Mouse (Mus musculus) heart, embryonic 12.5 days (tissue): ENCODE data around the gene Pbxip1. TPM values are rescaled to one million over a fixed set of nuclear protein-coding genes. Genes with fewer than 3 reads are reported as not detected.

ENCODE experiments used
- ATAC-seq: fragments of 200-750 bp; cut with Nextera tagmentation; 2 replicates; pipeline ENCODE4 v1.8.0; 2017; ENCODE audit warnings: moderate TSS enrichment, moderate library complexity; ENCODE audit not compliant: insufficient number of reproducible peaks, low FRiP score
- H3K27ac ChIP-seq: fragments of 300-500 bp; sonication (generic); 2 replicates; pipeline ENCODE4 v1.5.1; 2016; ENCODE audit warnings: mild to moderate bottlenecking, moderate library complexity; ENCODE audit not compliant: poor library complexity, severe bottlenecking
- H3K27me3 ChIP-seq: fragments of 300-500 bp; sonication (generic); replicated peaks from 2 replicates; pipeline ENCODE4 v1.6.1; 2016; ENCODE audit warnings: mild to moderate bottlenecking, moderate library complexity
- H3K36me3 ChIP-seq: fragments of 300-500 bp; sonication (generic); 2 replicates; pipeline ENCODE4 v1.6.1; 2016; ENCODE audit warnings: mild to moderate bottlenecking, moderate library complexity
- H3K4me1 ChIP-seq: fragments of 300-500 bp; sonication (generic); replicated peaks from 2 replicates; pipeline ENCODE4 v1.6.1; 2016; ENCODE audit warnings: mild to moderate bottlenecking
- H3K4me2 ChIP-seq: fragments of 300-500 bp; sonication (generic); 2 replicates; pipeline ENCODE4 v1.6.1; 2016; ENCODE audit warnings: mild to moderate bottlenecking, moderate library complexity
- H3K4me3 ChIP-seq: fragments of 300-500 bp; sonication (generic); 2 replicates; pipeline ENCODE4 v1.5.1; 2016; ENCODE audit warnings: mild to moderate bottlenecking
- H3K9ac ChIP-seq: fragments of 300-500 bp; sonication (generic); 2 replicates; pipeline ENCODE4 v1.6.1; 2016; ENCODE audit warnings: mild to moderate bottlenecking, moderate library complexity
- H3K9me3 ChIP-seq: fragments of 300-500 bp; sonication (generic); replicated peaks from 2 replicates; pipeline ENCODE4 v1.6.1; 2016; ENCODE audit warnings: mild to moderate bottlenecking, moderate library complexity
- WGBS: fragments of 180-500 bp; shearing (Covaris S2); methylation state at CpG from one replicate; pipeline ENCODE4 v1.1.7; 2016; 5-methylcytosine and 5-hydroxymethylcytosine counted together
- polyA plus RNA-seq: library from polyadenylated mRNA; unstranded; fragments of >200 nt; fragmentation: Nextera tagmentation; extraction: Ambion mirVana; gene quantifications from 2 replicates; pipeline ENCODE4 v1.2.1, GENCODE M21; 2016

Gene Pbxip1
- polyA plus RNA-seq, 1 experiment from 2014 or later: 67.5 TPM

DNA sequence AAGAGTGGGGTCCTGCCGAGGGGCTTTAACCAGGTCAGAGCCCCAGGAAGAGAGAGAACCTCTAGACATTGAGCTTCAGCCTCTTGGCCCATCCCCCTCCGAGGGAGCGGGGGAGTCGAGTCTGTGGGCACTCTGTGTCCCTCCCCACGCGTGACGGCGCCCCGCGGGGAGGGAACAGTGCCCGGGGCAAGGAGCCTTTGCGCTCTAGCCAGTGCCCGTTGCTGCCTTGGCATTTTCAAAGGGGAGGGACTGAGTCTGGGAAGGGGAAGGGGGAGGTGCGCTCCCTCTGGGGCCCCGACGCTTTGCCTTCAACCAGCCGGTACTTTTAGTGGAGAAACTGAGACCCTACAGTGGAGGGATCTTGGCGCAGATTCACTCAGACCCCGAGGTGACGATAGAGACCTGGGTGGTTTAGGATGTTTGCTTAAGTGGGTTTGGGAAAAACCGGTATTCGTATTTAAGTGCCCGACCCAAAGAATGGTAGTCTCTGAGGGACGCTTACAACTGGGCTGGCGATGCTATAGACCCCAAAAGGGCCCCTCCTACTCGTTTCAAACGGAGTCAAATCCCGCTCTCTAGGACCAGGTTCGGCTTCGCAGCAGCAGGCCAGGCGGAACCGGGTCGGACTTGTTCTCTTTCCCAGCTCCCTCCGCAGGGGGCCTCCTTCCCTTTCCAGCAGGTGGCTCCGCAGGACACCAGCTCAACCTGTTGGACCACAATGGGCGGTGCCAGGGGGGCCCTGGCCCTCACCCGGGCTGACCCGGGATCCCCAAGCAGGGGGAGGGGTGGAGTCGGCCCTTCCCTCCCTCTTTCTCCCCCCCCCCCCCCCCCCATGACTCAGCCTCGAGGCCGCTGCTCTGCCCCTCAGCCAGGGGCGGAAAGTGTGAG is 42.3 kb upstream of the Pbxip1 start, which contains the start of gene Zbtb7b:
Gene Zbtb7b, minus strand, starts transcription at position 771 of the 888 bp plus-strand sequence.
- WGBS: under 1% methylated on average over 39 of the region's 42 CpGs
- peak within 1 kb of the TSS; percentile 78 for H3K4me3 ChIP-seq
- peak within 1 kb of the TSS; percentile 79 for H3K9ac ChIP-seq
- no peaks in the 10 kb centered on the region for H3K27me3 ChIP-seq
- peak within 1 kb of the TSS; percentile 100 for H3K4me2 ChIP-seq
- peaks cover 46% of the 10 kb centered on the region for H3K4me1 ChIP-seq
- H3K9me3 ChIP-seq: no peaks in the 10 kb centered on the region
- H3K36me3 ChIP-seq: no peaks in the 10 kb centered on the region
- H3K27ac ChIP-seq: peak within 1 kb of the TSS; percentile 93
- peak; percentile 60 for ATAC-seq

DNA sequence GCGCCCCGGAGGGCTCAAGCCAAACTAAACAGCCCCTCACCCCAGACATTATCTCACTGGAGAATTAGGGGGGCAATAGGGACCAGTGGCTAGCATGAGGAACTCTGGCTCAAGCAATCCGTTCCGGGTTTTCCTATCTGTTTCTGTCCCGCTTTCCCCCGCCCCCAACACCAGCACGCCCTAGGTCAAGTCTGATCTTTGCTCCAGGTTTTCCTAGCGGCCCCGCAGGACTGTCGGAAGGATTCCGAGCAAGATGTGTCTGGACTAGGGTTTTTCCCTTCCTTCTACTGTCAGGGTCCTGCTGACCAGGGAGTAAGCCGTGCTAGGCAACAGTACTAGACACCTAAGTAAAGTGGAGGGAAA is 41.6 kb upstream of the Pbxip1 start:
- Histone ChIP-seq H3K4me1 (peaks cover 40% of the 10 kb centered on the region), H3K36me3 (peaks cover 3% of the 10 kb centered on the region; the same call in 1 of the 2 replicates), H3K27me3 (no peaks in the 10 kb centered on the region), H3K27ac (peak overlapping the region; percentile 93), H3K9me3 (no peaks in the 10 kb centered on the region), H3K4me2 (peak overlapping the region; percentile 100), H3K9ac (peak overlapping the region; percentile 79), H3K4me3 (peak overlapping the region; percentile 78)
- under 1% methylated on average over 12 of the region's 12 CpGs for WGBS
- ATAC-seq: peak; percentile 15

DNA sequence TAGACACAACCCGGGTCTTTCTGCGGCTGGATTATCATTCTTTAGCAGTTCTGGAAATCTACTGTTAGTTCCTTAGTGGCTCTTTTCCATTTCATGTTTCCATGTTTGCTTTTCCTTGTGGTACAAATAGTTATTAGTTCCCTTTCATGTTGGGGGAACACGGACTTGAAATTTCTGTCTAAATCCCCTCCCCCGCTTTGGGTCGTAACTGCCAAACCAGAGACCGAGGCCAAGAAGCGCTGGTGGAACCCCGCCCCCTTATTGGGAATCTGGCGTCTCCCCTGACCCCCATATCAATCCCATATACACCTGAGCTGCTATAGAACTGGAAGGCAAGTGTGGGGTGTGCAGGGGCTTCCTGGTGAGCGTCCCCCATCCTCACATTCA is 41.1 kb upstream of the Pbxip1 start:
- Histone ChIP-seq H3K4me3 (peak overlapping the region; percentile 78), H3K4me2 (peak overlapping the region; percentile 100), H3K27me3 (no peaks in the 10 kb centered on the region), H3K36me3 (peaks cover 3% of the 10 kb centered on the region; the same call in 1 of the 2 replicates), H3K27ac (peak overlapping the region; percentile 93), H3K9me3 (no peaks in the 10 kb centered on the region), H3K9ac (peak overlapping the region; percentile 79), H3K4me1 (peaks cover 35% of the 10 kb centered on the region)
- ATAC-seq: no peak
- 3% methylated on average over 10 of the region's 10 CpGs for WGBS

DNA sequence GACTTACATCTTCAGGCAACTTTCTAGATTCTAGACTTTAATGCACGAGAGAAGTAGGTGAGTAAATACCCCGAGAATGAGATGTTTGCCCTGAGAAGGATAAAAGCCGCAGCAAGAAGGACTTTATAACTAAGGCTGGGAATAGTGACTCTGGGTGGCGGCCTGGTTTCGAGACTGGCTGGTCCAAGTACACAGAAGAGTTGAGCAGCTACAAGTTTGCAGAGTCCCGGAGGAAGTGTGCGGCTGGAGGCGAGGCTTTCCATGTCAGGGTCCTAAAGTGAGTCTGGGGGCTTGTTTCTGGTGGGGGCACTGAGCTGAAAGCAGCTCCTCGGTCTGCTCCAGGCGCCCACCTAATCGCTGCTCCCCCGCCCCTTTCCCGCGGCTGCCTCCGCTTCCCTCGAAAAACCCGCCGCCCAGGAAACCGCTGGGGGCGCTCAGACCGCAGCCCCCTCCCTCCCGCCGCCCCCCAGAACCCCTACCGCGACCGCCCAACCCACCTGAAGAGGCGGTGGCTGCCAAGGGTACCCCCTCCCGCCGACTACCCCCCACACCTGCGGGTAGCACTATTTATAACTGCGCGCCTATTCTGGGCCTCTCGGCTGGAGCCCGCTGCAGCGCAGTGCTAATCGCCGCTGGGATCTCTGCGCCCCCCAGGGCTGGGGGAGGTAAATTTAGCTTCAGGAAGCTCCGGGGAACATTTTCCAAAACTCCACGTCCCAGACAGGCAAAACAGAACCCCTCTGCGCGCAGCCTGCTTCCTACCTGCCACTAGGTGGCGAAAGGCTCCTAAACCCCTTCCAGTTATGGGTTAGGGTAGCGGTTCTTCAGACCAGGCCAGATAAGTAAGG is 40.5 kb upstream of the Pbxip1 start:
- Histone ChIP-seq H3K27me3 (no peaks in the 10 kb centered on the region), H3K9ac (peak overlapping the region; percentile 79), H3K9me3 (no peaks in the 10 kb centered on the region), H3K4me2 (peak overlapping the region; percentile 100), H3K4me3 (peak overlapping the region; percentile 78), H3K4me1 (peaks cover 28% of the 10 kb centered on the region), H3K27ac (peak overlapping the region; percentile 93), H3K36me3 (peaks cover 4% of the 10 kb centered on the region)
- under 1% methylated on average over 32 of the region's 44 CpGs for WGBS
- ATAC-seq: no peak

DNA sequence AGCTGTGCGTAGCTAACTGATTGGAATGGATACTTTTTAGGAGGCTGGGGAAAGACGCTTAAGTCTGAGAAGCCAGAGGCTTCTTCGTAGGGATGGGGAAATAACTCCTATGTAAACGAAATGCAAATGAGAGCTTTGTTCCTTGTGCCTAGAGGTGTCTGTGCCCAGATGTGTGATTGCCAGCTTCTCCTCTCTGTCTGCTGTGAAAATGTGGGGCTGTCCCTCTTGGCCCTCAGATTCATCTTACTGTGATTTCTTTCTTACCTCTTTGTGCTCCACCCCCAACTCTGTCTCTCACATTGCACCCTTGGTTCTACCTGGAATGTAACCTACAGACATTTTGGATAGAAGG is 39.9 kb upstream of the Pbxip1 start:
- ATAC-seq: no peak
- Histone ChIP-seq H3K27ac (0 out of 2 replicates have a peak overlapping the region, but pooled peaks have one; percentile 93), H3K36me3 (peaks cover 10% of the 10 kb centered on the region), H3K4me3 (peak overlapping the region; percentile 78), H3K4me1 (peaks cover 22% of the 10 kb centered on the region), H3K4me2 (peak overlapping the region; percentile 100), H3K9ac (peak overlapping the region; percentile 79), H3K9me3 (no peaks in the 10 kb centered on the region), H3K27me3 (no peaks in the 10 kb centered on the region)
- 0% methylated on average over 4 of the region's 4 CpGs for WGBS

DNA sequence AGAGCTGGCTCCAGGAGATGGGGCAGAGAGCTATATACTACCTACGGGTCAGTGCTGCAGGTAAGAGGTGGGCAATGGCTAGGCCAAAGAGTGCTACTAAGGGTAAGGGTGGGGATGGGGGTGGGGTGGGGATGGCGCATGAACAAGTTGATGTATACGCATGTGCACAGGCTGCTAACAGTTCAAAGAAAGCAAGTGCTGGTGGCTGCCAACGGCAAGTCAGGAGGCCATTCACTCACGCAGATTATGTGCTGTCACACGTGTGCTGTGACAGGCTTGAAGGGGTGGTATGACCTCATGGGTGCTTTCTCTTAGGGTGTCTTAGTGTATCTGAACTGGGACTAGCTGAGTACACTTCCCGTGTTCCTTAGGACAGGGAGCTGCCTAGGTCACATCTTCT is 35.2 kb upstream of the Pbxip1 start:
- WGBS: 86% methylated on average over 7 of the region's 7 CpGs
- no peak overlapping the region for H3K4me3 ChIP-seq

DNA sequence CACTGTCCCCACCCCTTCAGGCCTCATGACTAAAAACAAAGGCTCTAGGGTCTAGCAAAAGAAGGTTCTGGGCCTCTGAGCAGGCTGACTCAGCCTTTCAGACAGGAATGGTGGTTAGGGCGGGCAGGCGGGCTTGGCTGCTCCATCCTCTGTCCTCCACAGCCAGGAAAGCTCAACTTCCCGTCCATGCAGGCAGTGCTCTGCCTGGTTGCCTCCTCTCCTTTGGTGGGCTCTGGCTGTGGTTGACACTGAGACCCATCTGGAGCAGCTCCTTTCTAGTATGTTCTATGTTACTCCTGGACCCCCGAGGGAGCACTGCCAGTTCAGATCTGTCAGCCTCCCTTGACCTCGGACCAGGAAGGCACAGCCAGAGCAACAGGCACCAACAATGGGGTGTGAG is 33.8 kb upstream of the Pbxip1 start, which contains the start of gene Lenep:
Gene Lenep, minus strand, starts transcription at position 101 of the 400 bp plus-strand sequence.
- H3K27me3 ChIP-seq: no peaks in the 10 kb centered on the region
- WGBS: 75% methylated on average over 5 of the region's 5 CpGs
- H3K36me3 ChIP-seq: peaks cover 52% of the 10 kb centered on the region
- no peak within 1 kb of the TSS for H3K9ac ChIP-seq
- no peak within 1 kb of the TSS for H3K4me3 ChIP-seq
- H3K9me3 ChIP-seq: no peaks in the 10 kb centered on the region
- no peaks in the 10 kb centered on the region for H3K4me1 ChIP-seq
- no peak within 1 kb of the TSS for H3K4me2 ChIP-seq
- H3K27ac ChIP-seq: no peak within 1 kb of the TSS
- ATAC-seq: no peak

More for the DNA sequence above, 35.2 kb upstream of the Pbxip1 start:
- Histone ChIP-seq H3K9me3 (no peaks in the 10 kb centered on the region), H3K27ac (no peak overlapping the region), H3K36me3 (peaks cover 43% of the 10 kb centered on the region), H3K9ac (no peak overlapping the region), H3K4me1 (peaks cover 7% of the 10 kb centered on the region), H3K27me3 (no peaks in the 10 kb centered on the region), H3K4me2 (no peak overlapping the region)
- no peak for ATAC-seq

DNA sequence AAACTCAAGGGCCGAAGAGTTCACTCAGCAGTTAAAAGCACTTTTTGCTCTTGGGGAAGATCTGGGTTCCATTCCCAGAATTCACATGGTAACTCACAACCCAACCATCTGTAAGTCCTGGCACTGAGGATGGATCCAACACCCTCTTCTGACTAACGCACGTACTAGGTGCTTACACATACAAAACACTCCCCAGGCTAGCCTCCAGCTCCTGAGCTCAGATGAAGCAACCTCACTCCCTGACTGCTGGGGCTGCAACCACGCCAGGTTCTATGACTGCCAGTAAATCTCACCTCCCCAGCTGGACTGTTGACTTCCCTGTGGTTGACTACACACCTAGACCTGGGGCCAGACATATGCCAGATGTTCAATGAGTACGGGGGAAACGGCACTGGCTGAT is 29.6 kb upstream of the Pbxip1 start:
- peaks cover 51% of the 10 kb centered on the region for H3K36me3 ChIP-seq

DNA sequence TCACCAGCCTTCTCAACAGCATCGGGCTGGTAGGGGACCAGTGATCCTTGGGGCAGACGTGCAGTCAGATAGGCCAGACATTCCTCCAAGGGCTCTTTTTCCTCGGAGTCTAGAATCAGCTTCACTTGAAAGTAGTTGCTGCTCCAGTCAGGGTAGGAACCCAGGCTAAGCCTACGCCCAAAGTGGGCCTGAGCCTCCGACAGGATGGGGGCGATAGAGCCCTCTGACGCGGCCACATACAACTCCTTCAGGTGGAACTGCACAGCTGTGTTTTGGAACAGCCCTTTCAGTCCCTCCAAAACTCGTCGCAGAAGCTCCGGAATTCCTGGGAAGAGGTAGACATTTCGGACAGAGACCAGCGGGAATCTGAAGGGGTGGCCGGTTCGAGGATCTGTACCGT is 28.1 kb upstream of the Pbxip1 start:
- H3K4me3 ChIP-seq: no peak overlapping the region
- peak overlapping the region; percentile 11; the same call in 1 of the 2 replicates for H3K4me2 ChIP-seq
- peaks cover 11% of the 10 kb centered on the region for H3K4me1 ChIP-seq
- H3K27ac ChIP-seq: no peak overlapping the region
- H3K27me3 ChIP-seq: no peaks in the 10 kb centered on the region
- H3K36me3 ChIP-seq: peaks cover 40% of the 10 kb centered on the region
- 52% methylated on average over 16 of the region's 16 CpGs for WGBS
- H3K9ac ChIP-seq: no peak overlapping the region
- H3K9me3 ChIP-seq: no peaks in the 10 kb centered on the region
- ATAC-seq: no peak

More for the DNA sequence above, 29.6 kb upstream of the Pbxip1 start:
- H3K4me1 ChIP-seq: peaks cover 11% of the 10 kb centered on the region
- H3K4me3 ChIP-seq: no peak overlapping the region
- 89% methylated on average over 6 of the region's 6 CpGs for WGBS
- H3K9me3 ChIP-seq: no peaks in the 10 kb centered on the region
- H3K4me2 ChIP-seq: no peak overlapping the region
- no peak overlapping the region for H3K27ac ChIP-seq
- H3K27me3 ChIP-seq: no peaks in the 10 kb centered on the region
- no peak overlapping the region for H3K9ac ChIP-seq
- no peak for ATAC-seq

DNA sequence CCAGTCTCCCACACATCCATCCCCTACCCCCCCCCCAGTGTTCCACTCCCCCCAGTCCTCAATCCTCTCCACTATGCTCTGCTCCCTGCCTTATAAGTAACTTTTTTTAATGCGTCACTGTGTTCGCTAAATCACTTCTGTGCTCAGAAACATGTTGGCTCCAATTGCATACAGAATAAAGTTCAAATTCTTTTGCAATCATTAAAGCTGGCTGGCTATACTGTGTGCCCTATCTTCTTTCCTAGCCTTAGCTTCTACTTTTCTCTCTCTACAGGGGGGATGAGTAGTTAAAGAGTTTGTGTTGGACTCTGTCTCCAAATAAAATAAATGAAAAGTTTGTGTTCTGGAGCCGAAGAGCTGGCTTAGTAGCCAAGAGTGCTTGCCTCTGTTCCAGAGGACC is 26.8 kb upstream of the Pbxip1 start:
- Histone ChIP-seq H3K4me2 (no peak overlapping the region), H3K9me3 (0 out of 2 replicates have a peak, but pooled peaks cover 2% of the 10 kb centered on the region), H3K4me1 (peaks cover 11% of the 10 kb centered on the region), H3K36me3 (peaks cover 41% of the 10 kb centered on the region), H3K27ac (no peak overlapping the region), H3K4me3 (no peak overlapping the region), H3K27me3 (no peaks in the 10 kb centered on the region), H3K9ac (no peak overlapping the region)
- WGBS: 89% methylated on average over 3 of the region's 3 CpGs
- no peak for ATAC-seq

DNA sequence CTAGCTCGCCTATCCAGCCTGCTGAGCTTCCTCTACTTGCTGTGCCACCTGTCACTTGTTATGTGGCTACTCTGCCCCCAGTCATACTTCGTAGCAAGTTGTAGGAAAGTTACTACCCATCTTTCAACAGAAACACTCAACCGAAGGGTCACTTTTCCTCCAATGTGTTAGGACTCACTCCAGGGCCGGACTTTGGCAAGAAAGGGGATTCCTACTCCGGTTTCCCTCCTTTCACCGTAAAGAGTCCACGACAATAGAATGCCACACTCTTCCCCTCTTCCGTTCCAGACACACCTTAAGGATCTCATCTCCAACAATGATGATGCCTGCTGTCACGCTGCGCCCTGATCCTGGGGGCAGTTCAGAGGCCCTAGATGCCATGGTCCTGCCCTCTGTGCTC is 25.6 kb upstream of the Pbxip1 start:
- H3K4me3 ChIP-seq: peak overlapping the region; percentile 65
- no peak for ATAC-seq
- H3K27me3 ChIP-seq: no peaks in the 10 kb centered on the region
- H3K9ac ChIP-seq: peak overlapping the region; percentile 68
- H3K36me3 ChIP-seq: peaks cover 47% of the 10 kb centered on the region
- H3K4me2 ChIP-seq: peak overlapping the region; percentile 75
- 79% methylated on average over 10 of the region's 10 CpGs for WGBS
- H3K27ac ChIP-seq: no peak overlapping the region
- 0 out of 2 replicates have a peak, but pooled peaks cover 4% of the 10 kb centered on the region for H3K9me3 ChIP-seq
- peaks cover 11% of the 10 kb centered on the region for H3K4me1 ChIP-seq
